Mouse (Mus musculus) MN1 (cell line): ENCODE measurements at regions not wholly inside any gene's neighbourhood (a gene's known extent, or its start where the extent isn't known, plus 50 kb on each side); places are given as distances from the start of the nearest gene placed in this dataset.

Experiments used
- DNase-seq: peaks from one replicate; pipeline ENCODE4 v3.0.0-alpha.2; 2016; ENCODE audit warnings: low spot score

DNA sequence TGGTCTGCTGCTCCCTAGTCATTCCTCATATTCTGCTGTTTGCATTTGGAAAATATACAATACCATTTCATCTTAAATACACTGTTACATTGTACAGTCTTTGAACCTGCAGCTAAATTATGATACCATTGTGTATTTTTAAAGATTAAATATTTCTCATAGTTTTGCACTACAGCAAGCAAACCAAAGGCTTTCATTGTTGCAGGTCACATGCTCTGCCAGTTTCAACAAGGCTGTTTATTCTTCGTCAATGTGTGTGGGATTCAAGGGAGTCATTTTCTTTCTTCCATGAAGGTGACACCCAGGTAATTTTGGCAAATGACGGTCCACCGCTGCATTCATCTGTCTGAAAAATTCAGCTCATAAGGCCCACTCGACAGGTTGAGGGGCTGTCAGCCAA is 200.9 kb upstream of the Lrig1 start:
- no peak for DNase-seq

DNA sequence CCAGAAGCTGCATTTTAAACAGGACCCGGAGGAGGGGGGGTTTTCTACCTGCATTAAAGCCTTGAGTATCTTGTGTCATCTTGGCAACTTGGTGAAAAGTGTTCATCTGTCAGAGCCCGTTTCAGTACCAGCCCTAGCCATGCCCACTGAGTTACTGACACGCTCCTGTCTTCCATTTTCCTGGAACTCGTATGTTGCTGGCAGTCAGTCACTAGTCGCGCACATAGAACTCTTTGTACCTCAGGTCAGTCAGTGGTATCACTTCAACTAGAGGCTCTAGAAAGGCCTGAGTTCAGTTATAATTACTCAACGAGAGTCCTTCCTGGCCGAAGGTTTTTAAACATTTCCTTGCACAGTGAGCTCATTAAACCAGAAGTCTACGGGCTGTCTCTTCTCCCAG is 198.9 kb upstream of the Lrig1 start:
- no peak for DNase-seq

DNA sequence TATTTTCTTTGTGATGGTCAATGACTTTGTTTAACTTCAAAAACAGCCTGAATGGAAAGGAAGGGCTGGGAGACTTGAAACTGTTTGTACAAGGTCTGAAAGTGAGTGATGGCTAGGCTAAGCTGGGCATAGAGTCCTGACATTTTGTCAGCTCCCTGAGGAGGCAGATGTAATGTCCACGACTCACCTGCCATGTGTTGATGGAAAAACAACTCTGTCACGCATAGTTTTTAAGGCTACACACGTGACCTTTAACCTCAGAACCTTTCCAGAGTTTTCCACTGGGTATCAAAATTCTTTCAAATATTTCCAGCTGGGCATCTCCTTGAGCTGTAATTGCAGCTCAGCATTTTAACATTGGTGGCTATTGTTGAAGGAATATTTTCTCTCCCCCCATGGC is 190.2 kb upstream of the Lrig1 start:
- no peak for DNase-seq

DNA sequence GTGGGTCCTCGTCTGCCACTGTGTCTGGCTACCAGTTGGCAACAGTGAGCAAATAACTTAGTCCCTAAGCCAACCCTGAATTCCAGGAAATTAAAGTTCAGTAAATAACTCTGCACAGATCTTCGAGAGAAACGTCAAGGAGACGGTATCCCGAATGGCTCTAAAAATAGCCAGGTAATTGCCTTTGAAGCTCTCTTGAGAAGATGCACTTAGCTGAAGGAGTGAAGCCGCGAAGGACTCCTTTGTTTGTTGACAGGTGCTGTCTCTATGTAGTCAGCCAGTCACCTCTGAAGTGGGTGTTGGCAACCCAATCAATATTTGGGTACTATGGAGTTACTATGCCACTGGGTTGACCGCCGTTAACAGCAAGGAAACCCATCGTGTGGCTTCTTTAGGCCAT is 189.3 kb upstream of the Lrig1 start:
- DNase-seq: no peak

DNA sequence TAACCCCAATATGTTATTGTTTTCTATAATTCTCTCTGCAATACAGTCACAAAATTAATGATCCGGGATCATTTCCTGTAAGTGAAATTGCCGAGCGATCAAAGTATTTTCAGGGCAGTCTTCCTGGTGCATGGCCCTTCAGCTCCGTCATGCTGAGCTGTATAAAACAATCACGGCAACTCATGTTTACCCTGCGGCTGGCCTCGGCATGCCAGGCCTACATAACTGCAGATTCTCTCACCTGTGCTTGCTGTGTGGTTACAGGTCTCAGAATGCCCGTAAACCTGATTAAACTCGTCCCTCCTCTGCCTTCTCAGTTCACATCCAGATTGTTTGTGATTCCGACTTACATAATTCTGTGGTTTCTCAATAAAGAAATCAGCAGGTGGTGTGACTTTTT is 181.2 kb upstream of the Lrig1 start:
- DNase-seq: no peak

DNA sequence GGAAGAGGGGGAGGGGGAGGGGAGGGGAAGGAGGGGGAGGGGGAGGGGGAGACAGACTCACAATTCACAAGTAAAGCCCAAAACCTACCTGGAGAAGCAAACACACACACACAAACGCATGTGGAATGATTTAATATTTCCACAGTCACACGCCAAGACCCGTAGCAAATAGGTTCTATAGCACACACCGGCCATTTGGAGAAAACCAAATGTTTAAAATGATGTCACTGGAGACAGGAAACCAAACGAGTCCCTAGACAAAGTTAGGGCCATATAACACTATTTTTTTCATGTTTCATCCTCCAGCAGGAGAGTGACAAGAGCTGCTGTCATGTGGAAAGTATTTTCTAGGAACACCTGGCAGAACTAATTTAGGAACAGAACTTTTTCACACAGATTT is 175.9 kb upstream of the Lrig1 start:
- DNase-seq: no peak

DNA sequence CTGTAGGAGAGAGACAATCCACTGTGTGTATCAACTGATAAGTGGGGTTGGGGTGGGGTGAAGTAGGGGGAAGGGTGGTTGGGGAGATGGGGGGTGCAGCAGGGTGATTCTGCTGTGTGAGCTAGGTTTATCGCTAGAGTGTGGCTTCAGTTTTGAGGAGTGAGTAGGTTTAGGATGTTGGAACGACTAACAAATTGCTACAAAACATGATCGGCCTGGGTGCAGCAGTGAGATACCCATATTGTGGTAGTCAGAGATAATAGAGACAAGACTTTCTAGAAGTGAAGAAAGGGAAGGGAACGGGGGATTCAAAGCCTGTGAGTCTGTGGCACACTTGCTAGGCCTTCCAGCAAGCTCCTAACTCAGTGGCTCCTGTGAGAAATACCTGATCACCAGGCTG is 175.1 kb upstream of the Lrig1 start:
- no peak for DNase-seq

DNA sequence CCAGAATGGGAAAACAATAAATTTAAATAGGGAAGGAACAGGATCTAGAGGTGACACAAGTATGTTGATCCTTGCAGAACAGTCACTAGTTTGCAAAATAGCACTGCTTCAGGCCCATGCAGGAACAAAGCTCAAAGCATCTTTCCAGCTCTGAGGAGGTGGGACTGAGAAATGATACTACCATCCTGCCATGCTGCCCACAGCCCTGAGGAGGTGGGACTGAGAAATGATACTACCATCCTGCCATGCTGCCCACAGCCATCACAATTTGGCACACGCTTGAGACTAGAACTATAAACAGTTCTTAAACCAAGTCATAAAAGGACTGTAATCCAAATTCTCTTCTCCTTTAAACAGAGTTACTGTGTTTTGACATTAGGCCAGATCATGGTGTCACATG is 174.5 kb upstream of the Lrig1 start:
- no peak for DNase-seq

DNA sequence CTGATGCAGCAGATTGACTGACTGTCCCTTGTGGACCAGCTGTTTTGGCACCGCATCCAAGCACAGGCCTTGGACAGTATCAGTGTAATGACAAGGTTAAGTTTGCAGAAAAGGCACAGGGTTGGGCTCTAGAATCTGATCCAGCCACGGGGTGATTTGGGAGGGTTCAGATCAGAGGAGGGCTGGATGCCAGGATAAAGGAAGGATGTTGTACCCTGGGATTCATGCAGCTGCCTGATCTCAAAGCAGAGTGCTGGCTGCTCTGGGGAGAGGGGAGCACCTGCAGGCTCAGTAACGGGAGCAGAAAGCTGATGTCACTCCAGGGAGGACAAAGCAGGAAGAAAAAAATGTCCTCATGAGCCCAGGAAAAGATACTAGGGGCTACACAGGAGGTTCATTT is 168.0 kb upstream of the Lrig1 start:
- no peak for DNase-seq

DNA sequence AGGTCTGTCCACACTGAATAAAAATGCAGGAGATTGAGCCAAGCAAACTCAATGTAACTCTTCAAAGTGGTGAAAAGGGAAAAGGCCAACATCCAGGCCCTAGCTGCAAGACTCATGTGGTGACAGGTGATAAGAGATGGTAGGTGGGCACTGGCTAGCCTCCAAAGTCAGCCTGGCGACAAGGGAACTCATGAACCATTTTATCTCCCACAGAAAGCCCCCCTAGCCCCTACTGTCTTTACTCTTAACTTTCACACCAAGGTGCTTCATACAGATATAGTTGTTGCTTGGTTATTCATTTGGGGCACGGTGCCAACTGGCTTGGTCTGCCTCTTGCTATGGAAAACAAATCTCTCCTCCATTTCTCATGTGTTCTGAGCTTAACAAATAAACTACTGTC is 165.5 kb upstream of the Lrig1 start:
- DNase-seq: no peak

DNA sequence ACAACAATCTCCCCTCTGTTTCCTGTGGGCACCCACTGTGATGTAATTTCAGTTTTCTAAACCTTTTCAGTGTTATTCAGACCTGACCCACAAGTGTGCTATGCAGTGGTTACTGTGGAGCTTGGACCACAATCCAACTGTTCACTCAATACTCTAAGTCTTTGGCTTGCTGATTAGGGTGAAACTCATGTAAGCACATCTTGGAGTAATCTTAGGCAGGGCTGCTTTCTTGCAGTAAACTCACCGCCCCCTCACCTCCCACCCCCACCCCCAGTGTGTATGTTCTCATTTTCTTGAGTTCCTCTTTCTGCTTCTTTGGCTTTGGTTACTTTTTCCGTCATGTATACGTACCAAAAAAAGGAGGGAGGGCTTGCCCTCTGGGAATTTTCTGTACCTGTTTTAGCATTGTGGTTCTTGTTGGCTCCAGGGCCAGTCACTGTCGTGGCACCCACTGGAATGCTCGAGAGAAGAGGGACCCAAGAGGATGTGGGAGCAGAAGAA is 158.2 kb upstream of the Lrig1 start:
- DNase-seq: no peak

DNA sequence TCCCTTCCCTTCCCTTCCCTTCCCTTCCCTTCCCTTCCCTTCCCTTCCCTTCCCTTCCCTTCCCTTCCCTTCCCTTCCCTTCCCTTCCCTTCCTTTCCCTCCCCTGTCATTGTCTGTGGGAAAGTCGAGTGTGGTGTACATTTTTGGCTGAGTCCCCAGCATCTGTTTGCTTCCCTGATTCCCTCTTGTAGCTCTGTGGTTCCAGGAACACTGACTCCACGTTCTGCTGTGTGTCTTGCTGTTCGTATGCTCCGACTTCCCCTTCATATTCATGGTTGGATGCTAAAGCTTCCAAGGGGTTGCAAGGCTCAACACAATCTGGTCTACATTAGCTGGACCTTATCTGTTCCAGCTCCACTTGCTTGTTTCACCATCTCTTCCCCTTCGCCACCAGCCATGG is 150.2 kb upstream of the Lrig1 start:
- no peak for DNase-seq

DNA sequence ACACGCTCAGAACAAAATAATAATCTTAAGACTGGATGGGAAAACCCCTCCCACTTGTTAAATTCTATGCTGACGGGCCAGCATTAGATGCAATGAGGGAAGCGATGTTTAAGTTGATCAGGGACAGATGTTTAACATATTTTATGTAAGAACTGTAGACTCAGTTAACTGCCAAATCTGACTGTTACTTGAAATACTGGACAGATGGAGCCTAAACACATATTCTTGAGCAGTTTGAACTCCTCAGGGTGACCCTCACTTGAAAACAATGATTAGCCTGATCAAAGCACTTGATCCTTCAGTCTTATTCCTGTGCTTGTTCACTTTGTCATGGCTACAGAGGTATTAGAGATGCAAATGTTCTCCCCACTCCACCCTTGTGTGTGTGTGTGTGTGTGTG is 149.6 kb upstream of the Lrig1 start:
- no peak for DNase-seq

DNA sequence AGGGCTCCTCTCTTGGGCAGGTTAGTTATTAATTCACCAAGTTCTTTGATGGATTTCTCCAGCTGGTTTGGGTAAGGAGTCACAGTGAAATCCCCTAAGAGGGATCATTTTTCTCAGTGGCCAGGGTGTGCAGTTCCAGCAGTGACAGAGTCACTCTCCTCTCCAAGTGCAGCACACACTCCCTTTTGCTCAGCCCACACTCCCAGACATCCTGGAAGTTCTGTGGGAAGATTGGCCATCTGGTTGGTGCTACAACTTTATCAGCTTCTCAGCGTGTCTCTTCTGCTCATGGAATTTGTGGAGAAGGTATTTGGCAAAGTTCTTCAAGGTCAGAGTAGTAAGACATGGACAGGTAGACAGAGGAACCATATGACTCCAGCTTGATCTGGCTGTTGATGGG is 148.5 kb upstream of the Lrig1 start:
- no peak for DNase-seq

DNA sequence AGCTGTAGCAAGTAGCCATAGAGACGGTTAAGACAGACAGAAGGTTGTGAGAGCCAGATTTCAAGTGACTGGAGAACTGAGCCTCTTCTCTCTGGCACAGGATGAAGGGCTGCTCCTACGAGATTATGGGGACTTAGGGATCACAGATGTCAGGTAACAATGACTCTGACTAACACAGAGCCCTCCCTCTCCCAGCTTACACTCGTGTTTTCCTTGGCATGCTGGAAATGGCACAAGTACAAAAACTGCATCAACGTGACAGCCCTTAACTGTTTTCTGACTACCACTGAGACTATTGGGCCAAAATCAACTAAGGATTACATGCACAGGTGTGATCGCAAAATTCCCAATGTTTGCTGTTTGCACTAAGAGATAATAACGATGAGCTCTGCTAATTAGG is 145.9 kb upstream of the Lrig1 start:
- DNase-seq: no peak

DNA sequence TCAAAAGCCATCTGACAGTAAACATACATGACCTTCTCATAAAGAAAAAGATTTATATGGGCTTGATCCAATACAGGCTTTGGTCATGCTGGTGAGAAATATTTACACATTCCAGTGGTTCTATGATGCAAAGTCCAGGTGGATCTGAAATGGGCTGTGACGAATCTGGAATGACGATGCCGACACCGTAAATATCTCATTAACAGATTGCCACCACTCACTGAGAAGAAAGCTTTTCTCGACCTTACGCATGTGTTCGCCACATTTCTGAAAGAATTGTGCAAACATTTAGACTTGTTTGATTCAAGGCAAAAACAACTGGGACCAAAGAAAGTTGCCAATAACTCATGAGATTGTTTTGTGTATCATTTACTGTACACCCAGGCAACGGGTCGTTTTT is 142.9 kb upstream of the Lrig1 start:
- DNase-seq: no peak

DNA sequence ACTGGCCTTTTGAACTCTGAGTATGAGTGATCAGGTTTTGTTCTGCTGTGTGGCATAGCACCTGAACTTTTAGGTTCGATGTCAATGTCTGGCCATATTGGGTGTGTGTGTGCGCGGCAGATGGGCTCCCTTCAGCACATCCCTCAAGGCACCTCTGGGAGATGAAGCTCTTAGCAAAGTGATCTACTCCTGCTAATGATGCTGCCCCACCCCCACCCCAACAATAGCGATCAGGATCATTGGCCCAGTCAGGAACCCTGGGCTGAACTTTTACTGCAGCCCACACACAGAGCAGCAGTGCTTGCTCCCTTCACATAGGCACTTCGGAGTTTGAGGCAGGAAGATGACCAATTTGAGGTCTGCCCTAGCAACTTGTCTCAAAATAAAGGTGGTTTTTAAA is 141.9 kb upstream of the Lrig1 start:
- no peak for DNase-seq

DNA sequence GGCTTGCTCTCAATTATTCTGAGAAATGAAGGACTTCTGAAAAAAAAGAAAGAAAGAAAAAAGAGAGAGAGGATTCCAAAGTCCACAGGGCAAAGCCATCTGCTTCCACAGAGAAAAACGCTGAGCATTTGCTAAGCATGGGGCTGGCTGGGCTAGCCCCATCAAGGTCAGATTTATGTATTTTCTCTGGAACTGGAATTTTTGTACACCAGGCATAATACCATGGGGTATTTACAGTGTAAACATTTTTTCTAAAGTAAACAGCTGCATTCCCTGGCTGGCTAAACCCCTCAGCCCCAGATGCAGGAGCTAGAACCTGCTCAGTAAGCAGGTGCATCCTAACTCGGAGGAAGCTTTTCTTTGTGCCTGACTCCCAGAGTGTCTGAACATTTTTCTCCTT is 135.8 kb upstream of the Lrig1 start:
- no peak for DNase-seq

DNA sequence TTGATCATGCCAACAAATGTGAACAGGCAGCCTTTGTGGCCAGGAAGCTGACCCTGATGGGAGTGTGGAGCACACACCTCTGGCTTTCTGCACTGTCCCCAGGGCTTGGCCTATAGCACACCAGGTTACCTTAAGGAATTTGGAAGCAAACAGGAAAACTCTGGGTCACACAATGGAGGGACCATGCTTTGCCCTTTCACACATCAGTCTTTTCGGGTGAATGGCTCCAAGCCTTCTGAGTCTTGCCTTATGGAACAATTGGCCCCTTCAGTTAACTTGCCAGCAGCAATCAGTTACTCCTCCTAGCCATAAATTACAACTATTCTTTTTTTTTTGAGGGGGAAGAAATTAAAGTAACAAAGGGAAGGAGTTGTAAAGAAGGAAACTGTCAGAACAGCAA is 134.6 kb upstream of the Lrig1 start:
- no peak for DNase-seq

DNA sequence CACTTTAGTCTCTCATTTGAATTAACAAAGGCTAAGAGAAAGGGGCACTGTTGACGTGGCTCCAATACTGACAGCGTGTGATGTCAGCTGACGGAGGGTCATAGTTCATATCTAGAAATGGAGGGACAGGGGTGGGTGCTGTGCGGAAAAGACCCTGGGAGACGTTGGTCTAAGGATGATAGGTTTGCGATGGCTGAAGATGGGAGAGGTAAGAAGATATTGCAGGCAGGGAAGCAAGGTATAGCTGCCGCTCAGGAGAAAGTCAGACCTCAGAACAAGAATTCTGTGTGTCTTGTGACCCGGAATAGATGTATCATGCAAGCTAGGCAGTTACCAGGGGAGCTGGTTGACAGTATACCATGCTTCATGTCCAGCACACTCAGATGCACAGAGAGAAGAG is 130.8 kb upstream of the Lrig1 start:
- no peak for DNase-seq

DNA sequence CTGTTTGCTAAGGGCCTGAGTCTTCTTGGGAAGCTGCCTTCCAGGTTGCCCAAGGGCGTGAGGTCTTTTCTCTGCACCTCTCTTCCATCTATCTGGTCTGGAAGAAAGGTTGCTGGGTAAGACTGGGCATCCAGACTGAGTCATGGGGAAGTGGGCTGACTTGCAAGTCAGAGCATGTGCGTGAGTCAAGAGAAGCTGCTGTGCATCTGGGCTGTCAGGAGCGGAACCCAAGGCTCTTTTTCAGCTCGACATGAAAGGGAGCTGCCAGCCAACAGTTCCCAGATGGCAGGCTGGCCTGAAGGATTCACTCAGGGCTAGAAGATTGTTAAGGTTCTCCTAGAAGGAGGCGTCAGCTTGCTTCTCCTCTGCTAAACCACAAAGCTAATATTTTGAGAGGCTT is 129.3 kb upstream of the Lrig1 start:
- DNase-seq: no peak

DNA sequence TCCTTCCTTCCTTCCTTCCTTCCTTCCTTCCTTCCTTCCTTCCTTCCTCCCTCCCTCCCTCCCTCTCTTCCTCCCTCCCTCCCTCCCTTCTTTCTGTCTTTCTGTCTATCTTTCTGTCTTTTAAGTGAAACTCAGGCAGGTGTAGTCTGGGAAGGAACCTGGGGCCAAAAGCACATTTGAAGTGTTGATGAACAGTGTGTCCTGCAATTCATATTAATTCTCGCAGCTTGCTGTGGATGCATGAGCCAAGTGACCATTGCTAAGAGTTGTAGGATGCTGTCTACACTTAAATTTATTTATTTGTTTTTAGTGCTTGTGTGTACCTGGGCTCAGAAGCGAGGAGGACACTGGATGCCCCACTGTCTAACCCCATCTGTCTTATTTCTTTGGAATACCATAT is 126.7 kb upstream of the Lrig1 start:
- no peak for DNase-seq

DNA sequence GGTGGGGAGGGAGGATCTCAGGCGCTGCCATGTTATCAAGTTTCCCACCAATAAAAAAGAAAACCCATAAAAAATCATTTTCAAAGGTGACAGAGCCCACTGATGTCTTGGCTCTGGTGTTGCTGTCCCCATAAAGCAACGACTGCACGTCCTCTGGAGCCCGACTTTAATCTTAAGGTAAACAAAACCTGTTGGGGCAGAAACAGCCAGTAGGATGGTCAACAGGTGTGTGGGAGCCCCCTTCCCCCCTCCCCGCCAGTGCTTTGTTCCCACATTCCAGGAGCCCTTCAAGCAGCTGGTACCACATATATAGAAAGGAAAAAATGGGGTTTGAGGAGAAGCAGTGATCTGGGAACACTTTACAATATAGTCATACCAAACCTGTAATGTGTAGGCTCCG is 118.3 kb upstream of the Lrig1 start:
- DNase-seq: no peak

DNA sequence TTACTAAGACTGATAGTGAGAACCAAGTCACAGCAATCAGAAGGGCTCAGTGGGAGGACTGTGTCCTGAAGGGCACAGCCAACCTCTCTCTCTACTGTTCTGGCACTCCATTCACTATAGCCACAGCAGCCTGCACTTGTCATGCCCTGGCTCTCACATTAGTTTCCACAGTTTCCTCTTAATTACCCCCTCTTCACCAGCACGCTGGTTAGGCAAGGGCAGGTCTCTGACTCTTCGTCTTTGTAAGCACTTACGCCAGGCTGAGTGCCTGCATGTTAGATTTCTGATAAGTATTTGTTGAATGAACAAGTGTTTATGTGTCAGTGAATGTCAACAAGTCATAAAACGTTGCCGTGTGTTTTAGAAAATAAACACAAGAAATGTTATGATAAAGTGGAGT is 116.2 kb upstream of the Lrig1 start:
- DNase-seq: peak; percentile 13

DNA sequence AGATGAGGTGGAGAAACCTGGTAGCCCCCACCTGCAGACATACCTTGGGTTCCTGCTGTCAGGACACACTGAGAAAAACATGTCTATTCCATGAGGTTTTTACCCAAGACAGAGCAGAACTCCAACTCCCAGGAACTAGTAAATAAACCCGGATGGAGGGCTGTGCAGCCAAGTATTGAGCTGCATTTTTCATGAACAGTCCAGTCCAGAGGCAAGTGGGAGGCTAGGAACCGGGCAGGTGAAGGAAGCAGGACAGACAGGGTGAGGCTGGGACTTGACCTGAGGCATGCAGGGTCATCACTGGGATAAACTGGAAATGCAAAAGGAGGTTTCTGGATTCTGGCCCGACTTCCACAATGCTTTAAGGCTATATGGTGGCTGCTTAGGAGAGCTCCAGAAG is 114.8 kb upstream of the Lrig1 start:
- no peak for DNase-seq
